Comparison of ENCODE assay signal across 15 mouse cellular contexts in genomic region chr12:40894695-40895094, GRCm38 (mm10).
"Had no signal": no experiment of that assay in that cellular context is flagged by ENCODE, and none has a peak within 500 bp of the region (broad histone marks: within the 10 kb centered on the region; RNA-seq: fewer than 3 reads in every experiment).

No protein-coding gene starts in this region.

- H3K9me3 ChIP-seq: midbrain, embryonic 10.5 days; midbrain, embryonic 12.5 days; neural tube, embryonic 12.5 days; stomach, embryonic 15.5 days had no signal

- H3K4me3 ChIP-seq: midbrain, embryonic 10.5 days; midbrain, embryonic 12.5 days; neural tube, embryonic 12.5 days; stomach, embryonic 15.5 days had no signal

- H3K4me2 ChIP-seq: lung, embryonic 14.5 days; midbrain, embryonic 12.5 days; neural tube, embryonic 12.5 days; stomach, embryonic 15.5 days had no signal

- H3K36me3 ChIP-seq: midbrain, embryonic 10.5 days; midbrain, embryonic 12.5 days; neural tube, embryonic 12.5 days; stomach, embryonic 15.5 days had no signal

- ATAC-seq: midbrain, embryonic 16.5 days had no signal

- DNase-seq: lung, adult 18-20 months; lung, embryonic 14.5 days; lung, postnatal 10 days; lung, postnatal 4 days; midbrain, embryonic 14.5 days; right cerebral cortex, postnatal 14 days; thymus, adult 2 months; thymus, postnatal 25 days; thymus, postnatal 4 days had no signal

- H3K4me1 ChIP-seq: neural tube, embryonic 12.5 days; stomach, embryonic 15.5 days had no signal

- H3K27ac ChIP-seq: midbrain, embryonic 10.5 days; midbrain, embryonic 12.5 days; neural tube, embryonic 12.5 days; stomach, embryonic 15.5 days; stomach, postnatal 0 days had no signal

- H3K27me3 ChIP-seq: midbrain, embryonic 12.5 days; neural tube, embryonic 12.5 days; stomach, embryonic 15.5 days had no signal

- H3K9ac ChIP-seq: lung, embryonic 14.5 days; midbrain, embryonic 12.5 days; neural tube, embryonic 12.5 days; stomach, embryonic 15.5 days had no signal
